Mouse (Mus musculus): Measurements from ENCODE around the gene Eif4g1. TPM values are rescaled to one million over a fixed set of nuclear protein-coding genes. Genes with fewer than 3 reads are reported as not detected.
A peak's percentile ranks its signal among the peaks of the same experiment; 100 is the strongest.

Gene Eif4g1
- polyA plus RNA-seq, 1 experiment from 2014 or later: 124 TPM

DNA sequence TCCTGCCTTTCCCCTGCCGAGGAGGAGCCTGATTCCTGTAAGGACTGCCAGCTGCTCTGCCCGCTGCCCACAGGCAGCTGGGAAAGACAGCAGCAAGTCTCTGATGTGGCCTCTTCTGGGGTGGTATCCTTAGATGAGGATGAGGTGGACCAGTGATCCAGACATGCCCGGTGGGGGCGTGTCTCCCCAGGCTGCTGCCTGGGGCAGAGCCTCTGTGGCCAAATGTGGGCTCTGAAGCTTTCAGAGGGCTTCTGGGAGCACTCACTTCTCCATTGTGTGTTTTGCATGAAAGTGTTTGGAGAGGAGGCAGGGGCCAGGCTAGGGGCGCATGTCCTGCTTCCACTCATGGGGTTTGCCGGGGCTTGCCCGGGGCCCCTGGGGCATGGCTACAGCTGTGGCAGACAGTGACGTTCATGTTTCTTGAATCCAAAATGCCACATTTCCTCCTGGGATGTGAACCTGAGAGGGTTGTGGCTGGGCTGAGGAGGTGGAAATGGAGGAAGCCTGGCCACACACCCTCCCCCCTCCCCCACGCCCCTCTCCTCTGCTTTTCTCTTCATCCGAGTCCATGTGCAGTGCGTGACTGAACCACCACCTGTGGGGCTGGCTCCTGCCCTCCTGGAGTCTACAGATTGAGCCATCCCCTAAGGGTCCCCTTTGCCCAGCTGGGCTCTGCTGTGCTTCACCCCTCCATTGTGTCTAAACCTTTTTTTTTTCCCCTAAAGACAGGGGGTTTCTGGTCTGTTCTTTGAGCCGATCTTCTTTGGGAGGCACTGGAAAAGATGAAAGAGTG lies 33.8 kb downstream of the Eif4g1 start:
- Histone ChIP-seq H3K4me3 (replicated peaks; ENCODE audit: low read length) (no peak overlapping the region), H3K9me3 (ENCODE audit: control insufficient read depth, low read length) (no peaks in the 10 kb centered on the region), H3K9ac (no peak overlapping the region), H3K4me1 (replicated peaks; ENCODE audit: control insufficient read depth, insufficient read depth, low read length) (peaks cover 19% of the 10 kb centered on the region), H3K27me3 (ENCODE audit: control insufficient read depth, insufficient read depth, low read length) (no peaks in the 10 kb centered on the region), H3K36me3 (replicated peaks; ENCODE audit: control insufficient read depth, insufficient read depth) (peaks cover 56% of the 10 kb centered on the region), H3K27ac (peak overlapping the region; percentile 34; the same call in 1 of the 2 replicates), H3K4me2 (replicated peaks) (no peak overlapping the region)
- ATAC-seq (ENCODE audit: low FRiP score) (peak; percentile 24; the same call in 1 of the 2 replicates), DNase-seq (ENCODE audit: low spot score) (no peak)
- WGBS: 16% methylated on average over 12 of the region's 12 CpGs

DNA sequence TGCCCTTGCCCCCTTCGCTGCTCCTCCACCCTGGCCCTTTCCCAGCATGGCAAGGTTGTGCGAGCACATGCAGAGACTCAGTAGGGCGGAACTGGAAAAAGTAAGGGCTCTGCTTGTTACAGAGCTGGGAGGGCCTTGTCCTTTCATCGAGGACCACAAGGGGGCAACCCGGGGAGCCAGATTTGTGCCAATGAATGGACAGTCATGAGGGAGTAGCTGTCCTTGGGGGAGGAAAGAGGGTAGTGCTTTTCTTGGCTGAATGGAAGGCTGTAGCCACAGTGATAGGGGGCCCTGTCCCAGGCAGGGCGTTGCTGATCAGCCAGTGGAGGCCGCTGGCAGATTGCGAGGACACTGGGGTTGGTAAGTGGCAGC lies 34.4 kb downstream of the Eif4g1 start:
- no peaks in the 10 kb centered on the region for H3K27me3 ChIP-seq (ENCODE audit: control insufficient read depth, insufficient read depth, low read length)
- H3K9me3 ChIP-seq (ENCODE audit: control insufficient read depth, low read length): no peaks in the 10 kb centered on the region
- ATAC-seq (ENCODE audit: low FRiP score) (peak; percentile 53; the same call in 1 of the 2 replicates), DNase-seq (ENCODE audit: low spot score) (peak; percentile 63)
- peaks cover 15% of the 10 kb centered on the region for H3K4me1 ChIP-seq (replicated peaks; ENCODE audit: control insufficient read depth, insufficient read depth, low read length)
- no peak overlapping the region for H3K4me2 ChIP-seq (replicated peaks)
- 0 out of 2 replicates have a peak overlapping the region, but pooled peaks have one; percentile 25 for H3K9ac ChIP-seq
- H3K27ac ChIP-seq: peak overlapping the region; percentile 34; the same call in 1 of the 2 replicates
- peaks cover 61% of the 10 kb centered on the region for H3K36me3 ChIP-seq (replicated peaks; ENCODE audit: control insufficient read depth, insufficient read depth)
- WGBS: 5% methylated on average over 8 of the region's 8 CpGs
- no peak overlapping the region for H3K4me3 ChIP-seq (replicated peaks; ENCODE audit: low read length)

DNA sequence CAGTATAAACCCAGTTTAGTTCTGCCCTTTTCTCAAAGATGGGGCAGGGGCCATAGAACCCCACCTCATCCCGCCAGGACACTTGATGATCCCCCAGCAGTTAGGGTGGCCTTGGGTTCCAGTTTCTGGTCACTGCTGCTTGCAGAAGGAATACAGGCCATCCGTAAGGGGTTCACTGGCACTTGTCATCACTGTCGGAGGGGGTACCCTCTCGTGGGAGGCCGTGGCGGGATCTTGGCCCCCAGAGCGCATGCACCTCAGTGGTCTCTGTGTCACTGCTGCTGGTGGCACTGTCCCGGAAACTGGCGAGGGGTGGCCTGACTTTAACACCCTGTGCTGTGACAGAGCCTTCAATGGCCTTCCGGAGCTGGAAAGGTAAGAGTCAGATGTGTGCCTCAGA lies 35.0 kb downstream of the Eif4g1 start:
- no peak for DNase-seq (ENCODE audit: low spot score)
- Histone ChIP-seq H3K27ac (no peak overlapping the region), H3K27me3 (ENCODE audit: control insufficient read depth, insufficient read depth, low read length) (no peaks in the 10 kb centered on the region), H3K9me3 (ENCODE audit: control insufficient read depth, low read length) (no peaks in the 10 kb centered on the region), H3K4me3 (replicated peaks; ENCODE audit: low read length) (no peak overlapping the region), H3K36me3 (replicated peaks; ENCODE audit: control insufficient read depth, insufficient read depth) (peaks cover 67% of the 10 kb centered on the region), H3K9ac (no peak overlapping the region), H3K4me1 (replicated peaks; ENCODE audit: control insufficient read depth, insufficient read depth, low read length) (peaks cover 14% of the 10 kb centered on the region), H3K4me2 (replicated peaks) (no peak overlapping the region)
- ATAC-seq (ENCODE audit: low FRiP score): no peak
- 94% methylated on average over 10 of the region's 10 CpGs for WGBS

DNA sequence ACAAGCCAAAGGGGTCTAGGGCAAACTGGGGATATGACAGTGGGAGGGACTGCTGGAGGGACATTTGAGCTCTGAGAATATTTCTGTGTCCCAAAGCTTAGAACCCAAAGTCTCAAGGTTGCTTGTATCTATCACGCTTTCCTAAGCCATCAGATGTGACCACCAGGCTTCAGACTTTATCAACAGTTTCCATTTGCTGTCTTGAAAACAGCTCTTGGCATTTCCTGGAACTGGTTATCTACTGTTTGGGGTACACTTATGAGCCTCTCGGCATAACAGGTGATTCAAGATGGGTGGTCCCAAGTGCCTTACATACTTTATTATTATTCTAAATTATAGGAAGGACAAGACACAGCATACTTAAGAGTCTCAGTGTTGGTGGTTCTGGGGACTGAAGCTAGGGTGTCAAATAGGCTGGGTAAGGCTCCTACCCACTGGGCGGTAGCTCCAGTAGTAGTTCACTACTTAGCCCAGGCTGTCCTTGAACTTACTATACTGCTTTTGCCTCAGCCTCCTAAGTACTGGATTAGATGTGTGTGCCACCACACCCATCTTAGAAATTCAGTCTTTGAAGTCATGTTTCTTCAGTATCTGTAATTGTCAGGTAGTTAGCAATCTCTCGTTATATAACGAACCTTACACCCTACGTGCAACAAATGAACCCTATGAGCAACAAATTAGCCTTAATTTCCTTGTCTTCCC lies 35.7 kb downstream of the Eif4g1 start:
- Histone ChIP-seq H3K4me3 (replicated peaks; ENCODE audit: low read length) (no peak overlapping the region), H3K4me2 (replicated peaks) (no peak overlapping the region), H3K27me3 (ENCODE audit: control insufficient read depth, insufficient read depth, low read length) (no peaks in the 10 kb centered on the region), H3K9me3 (ENCODE audit: control insufficient read depth, low read length) (no peaks in the 10 kb centered on the region), H3K27ac (no peak overlapping the region), H3K36me3 (replicated peaks; ENCODE audit: control insufficient read depth, insufficient read depth) (peaks cover 73% of the 10 kb centered on the region), H3K9ac (no peak overlapping the region), H3K4me1 (replicated peaks; ENCODE audit: control insufficient read depth, insufficient read depth, low read length) (peaks cover 14% of the 10 kb centered on the region)
- WGBS: 96% methylated on average over 6 of the region's 6 CpGs
- ATAC-seq (ENCODE audit: low FRiP score) (no peak), DNase-seq (ENCODE audit: low spot score) (no peak)

GRCm38 (mm10) chr16:20705786-20706185 lies 37.7 kb downstream of the Eif4g1 start:
- Histone ChIP-seq H3K27me3 (ENCODE audit: control insufficient read depth, insufficient read depth, low read length) (no peaks in the 10 kb centered on the region), H3K9ac (no peak overlapping the region), H3K4me3 (replicated peaks; ENCODE audit: low read length) (no peak overlapping the region), H3K9me3 (ENCODE audit: control insufficient read depth, low read length) (no peaks in the 10 kb centered on the region), H3K36me3 (replicated peaks; ENCODE audit: control insufficient read depth, insufficient read depth) (peaks cover 70% of the 10 kb centered on the region), H3K4me1 (replicated peaks; ENCODE audit: control insufficient read depth, insufficient read depth, low read length) (peaks cover 14% of the 10 kb centered on the region), H3K27ac (no peak overlapping the region), H3K4me2 (replicated peaks) (no peak overlapping the region)
- 63% methylated on average over 3 of the region's 3 CpGs for WGBS
- ATAC-seq (ENCODE audit: low FRiP score) (no peak), DNase-seq (ENCODE audit: low spot score) (no peak)

DNA sequence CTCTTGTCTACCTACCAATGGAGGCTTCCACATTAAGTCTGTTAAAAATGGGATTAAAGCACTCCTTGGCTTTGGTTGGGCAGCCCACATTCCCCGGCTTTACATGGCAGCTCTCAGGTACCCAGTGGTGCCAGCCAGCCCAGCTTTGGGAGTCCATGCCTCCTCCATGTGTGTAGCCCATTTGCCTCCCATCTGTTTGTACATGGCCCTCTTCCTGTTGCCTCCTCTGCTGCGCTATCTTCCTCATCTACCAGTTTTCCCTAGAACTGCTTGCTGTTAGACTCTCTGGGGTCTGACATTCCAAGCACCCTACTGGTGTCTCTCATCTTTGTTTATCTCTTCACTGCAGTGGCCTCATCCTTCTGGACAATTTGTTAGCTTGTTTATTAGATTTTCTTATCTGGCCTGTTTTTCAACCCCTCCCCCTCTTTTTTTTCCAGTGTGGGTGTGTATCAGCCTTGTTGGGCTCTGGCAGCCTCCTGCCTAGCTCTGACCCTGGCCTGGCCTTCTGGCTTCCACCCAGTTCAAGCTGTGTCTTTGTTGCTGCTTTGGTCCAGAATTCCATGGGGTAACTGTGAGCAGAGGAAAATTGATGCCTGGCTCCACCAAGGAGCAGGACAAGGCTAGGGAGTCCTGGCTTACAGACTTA lies 38.4 kb downstream of the Eif4g1 start:
- ATAC-seq (ENCODE audit: low FRiP score): no peak
- H3K36me3 ChIP-seq (replicated peaks; ENCODE audit: control insufficient read depth, insufficient read depth): peaks cover 76% of the 10 kb centered on the region
- H3K4me1 ChIP-seq (replicated peaks; ENCODE audit: control insufficient read depth, insufficient read depth, low read length): peaks cover 11% of the 10 kb centered on the region
- no peaks in the 10 kb centered on the region for H3K9me3 ChIP-seq (ENCODE audit: control insufficient read depth, low read length)
- H3K4me3 ChIP-seq (replicated peaks; ENCODE audit: low read length): no peak overlapping the region
- no peak for DNase-seq (ENCODE audit: low spot score)
- no peaks in the 10 kb centered on the region for H3K27me3 ChIP-seq (ENCODE audit: control insufficient read depth, insufficient read depth, low read length)
- WGBS: 89% methylated on average over 2 of the region's 2 CpGs
- no peak overlapping the region for H3K27ac ChIP-seq
- no peak overlapping the region for H3K4me2 ChIP-seq (replicated peaks)
- no peak overlapping the region for H3K9ac ChIP-seq

DNA sequence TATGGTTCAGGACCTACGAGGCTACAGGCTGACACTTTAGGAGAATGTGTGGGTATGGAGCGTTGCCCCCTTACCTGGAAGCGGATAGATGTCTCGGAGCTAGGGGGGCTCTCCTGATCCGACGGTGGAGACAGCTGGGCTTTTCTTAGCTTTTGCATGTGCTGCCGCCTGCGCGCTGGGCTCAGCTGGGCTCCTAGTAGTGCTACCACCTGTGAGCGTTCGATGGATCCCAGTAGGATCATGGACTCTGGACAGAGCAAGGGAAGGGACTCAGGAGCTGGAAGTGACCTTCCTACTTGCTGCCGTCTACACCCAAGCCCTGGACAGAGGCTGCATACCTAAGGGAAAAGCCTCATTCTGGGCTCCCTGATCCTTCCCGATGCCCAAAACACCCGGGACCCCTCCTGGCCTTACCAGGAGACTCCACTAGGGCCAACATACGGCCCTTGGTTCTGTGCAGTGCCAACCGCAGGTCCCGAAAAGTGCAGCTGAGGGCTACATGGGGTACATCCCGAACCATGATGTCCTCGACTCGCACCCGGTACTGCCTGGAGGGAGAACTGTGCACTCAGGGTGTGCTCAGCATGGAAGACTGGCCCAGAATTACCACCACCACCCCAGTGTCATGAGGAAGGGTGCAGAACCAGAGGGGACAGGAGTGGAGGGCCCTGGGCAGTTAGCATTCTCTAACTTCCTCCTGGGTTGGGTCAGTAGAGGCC lies 40.3 kb downstream of the Eif4g1 start:
- no peak overlapping the region for H3K4me3 ChIP-seq (replicated peaks; ENCODE audit: low read length)
- H3K27me3 ChIP-seq (ENCODE audit: control insufficient read depth, insufficient read depth, low read length): no peaks in the 10 kb centered on the region
- peaks cover 3% of the 10 kb centered on the region; the same call in 1 of the 2 replicates for H3K4me1 ChIP-seq (replicated peaks; ENCODE audit: control insufficient read depth, insufficient read depth, low read length)
- H3K4me2 ChIP-seq (replicated peaks): no peak overlapping the region
- ATAC-seq (ENCODE audit: low FRiP score): 0 out of 2 replicates have a peak, but pooled peaks have one; percentile 2
- no peak overlapping the region for H3K27ac ChIP-seq
- WGBS: 95% methylated on average over 21 of the region's 21 CpGs
- H3K9ac ChIP-seq: no peak overlapping the region
- H3K36me3 ChIP-seq (replicated peaks; ENCODE audit: control insufficient read depth, insufficient read depth): peaks cover 90% of the 10 kb centered on the region
- DNase-seq (ENCODE audit: low spot score): no peak
- no peaks in the 10 kb centered on the region for H3K9me3 ChIP-seq (ENCODE audit: control insufficient read depth, low read length)

DNA sequence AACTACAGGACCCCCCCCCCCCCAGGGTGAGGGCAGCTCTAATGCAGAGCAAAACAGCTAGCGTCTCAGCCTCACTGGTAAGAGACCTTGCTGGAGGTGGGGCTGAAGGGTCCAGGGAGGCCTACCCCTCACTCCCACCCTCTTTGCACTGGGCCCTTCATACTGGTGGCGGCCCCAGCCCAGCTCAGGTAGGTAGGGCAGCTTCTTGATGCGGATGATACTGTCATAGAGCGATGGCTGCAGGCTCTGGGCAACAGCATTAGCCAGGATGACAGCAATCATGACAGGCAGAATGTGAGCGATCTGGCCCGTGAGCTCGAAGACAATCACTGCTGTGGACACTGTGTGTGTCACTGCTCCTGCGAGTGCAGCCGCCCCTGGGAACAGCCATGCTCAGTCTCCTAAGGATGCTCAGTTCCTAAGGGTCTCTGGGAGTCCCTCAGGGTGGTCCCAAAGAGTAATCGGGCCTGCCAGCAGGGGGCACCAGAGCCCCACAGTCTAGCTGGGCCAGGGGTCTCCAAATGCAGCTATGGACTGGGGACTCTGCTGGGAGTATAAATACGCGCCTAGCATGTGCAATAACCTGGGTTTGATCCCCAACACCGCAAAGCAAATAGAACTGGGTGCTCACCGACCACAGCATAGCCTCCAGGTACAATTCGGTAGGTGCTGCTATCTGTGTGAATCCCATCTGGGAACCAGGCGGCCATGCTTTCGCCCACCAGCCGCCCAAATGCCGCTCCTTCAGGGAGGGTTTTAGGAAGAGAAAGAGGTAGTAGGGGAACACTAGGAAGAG lies 41.0 kb downstream of the Eif4g1 start:
- no peak overlapping the region for H3K27ac ChIP-seq
- H3K4me1 ChIP-seq (replicated peaks; ENCODE audit: control insufficient read depth, insufficient read depth, low read length): peaks cover 10% of the 10 kb centered on the region
- peaks cover 85% of the 10 kb centered on the region for H3K36me3 ChIP-seq (replicated peaks; ENCODE audit: control insufficient read depth, insufficient read depth)
- no peak overlapping the region for H3K4me2 ChIP-seq (replicated peaks)
- 74% methylated on average over 19 of the region's 19 CpGs for WGBS
- H3K9ac ChIP-seq: no peak overlapping the region
- DNase-seq (ENCODE audit: low spot score): peak; percentile 65
- ATAC-seq (ENCODE audit: low FRiP score): peak; percentile 45; the same call in 1 of the 2 replicates
- H3K27me3 ChIP-seq (ENCODE audit: control insufficient read depth, insufficient read depth, low read length): no peaks in the 10 kb centered on the region
- H3K9me3 ChIP-seq (ENCODE audit: control insufficient read depth, low read length): no peaks in the 10 kb centered on the region
- H3K4me3 ChIP-seq (replicated peaks; ENCODE audit: low read length): no peak overlapping the region
